Mouse (Mus musculus): ENCODE data around the gene Pnmal2.

Gene Pnmal2

DNA sequence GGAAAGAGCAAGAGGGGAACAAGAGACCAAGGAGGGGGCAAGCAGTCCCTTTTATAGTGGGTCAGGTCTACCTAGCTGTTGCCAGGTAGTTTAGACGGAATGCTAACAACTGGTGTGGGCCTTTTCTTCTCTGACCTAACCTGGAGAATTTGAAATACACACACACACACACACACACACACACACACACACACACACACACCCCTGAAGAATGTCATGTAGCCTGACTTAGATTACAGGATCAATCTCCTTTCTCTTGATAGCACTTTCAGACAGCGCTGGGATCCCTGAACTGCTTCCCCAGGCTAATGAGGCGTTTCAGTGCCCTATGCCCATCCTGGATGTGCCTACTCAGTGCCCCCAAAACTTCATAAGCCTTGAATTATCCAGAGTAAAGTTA, 34.1 kb downstream of the Pnmal2 start:
- in situ Hi-C loops (cut with MboI, MseI), result no loop called here

DNA sequence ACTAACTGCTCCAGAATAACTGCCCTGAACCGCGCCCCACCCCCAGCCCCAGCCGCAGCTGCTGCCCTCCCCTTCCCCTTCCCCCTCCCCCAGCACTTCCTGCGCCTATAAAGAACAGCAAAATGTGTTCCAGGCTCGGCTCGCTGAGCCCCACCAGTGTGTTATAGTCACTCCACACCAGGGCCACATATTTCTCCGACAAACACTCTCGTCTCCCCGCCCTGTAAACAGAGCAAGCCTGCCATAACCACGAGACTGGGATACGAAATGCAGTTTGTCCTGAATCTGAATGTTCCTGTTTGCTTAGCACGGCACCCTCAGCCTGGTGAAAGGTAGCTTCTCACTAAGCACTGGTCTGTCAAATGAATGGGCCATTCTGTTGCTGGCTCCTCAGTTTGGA, 35.9 kb downstream of the Pnmal2 start:
- in situ Hi-C loops (cut with MboI, MseI), result no loop called here

DNA sequence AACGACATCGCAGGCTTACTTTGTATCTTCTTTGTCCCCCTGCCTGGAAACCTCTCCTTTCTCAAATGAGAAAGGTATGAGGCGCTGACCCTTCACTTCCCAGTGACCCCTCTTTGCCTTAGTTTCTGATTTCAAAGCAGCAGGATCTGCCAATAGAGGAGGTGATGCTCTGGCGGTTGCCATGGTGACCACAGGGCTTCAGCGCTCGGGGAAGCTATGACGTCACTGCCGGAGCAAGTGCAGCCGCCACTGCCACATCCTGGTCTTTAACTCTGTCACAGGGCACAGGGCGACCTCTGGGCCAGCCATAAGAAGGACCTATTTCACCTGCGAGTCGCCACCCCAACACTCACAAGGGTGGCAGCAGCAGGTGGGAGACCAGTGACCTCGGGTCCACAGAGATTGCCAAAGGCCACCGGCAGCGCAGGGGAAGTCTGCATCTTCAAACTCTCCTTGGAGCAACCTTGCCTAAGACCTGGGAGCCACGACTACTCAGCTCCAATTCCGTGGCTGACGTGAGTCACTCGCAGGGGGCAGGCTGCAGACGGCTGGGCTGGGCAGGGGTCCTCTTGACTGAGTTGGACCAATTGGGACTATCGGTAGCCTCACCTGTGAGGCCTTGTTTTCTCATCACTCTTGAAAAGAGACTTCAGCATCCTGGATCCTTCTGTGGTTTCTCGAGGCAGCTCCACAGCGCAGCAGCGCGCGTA, 38.5 kb downstream of the Pnmal2 start, which contains the start of gene Gm42372:
Gene Gm42372 (plus strand): TSS at position 228 of the 710 bp plus-strand sequence.
- in situ Hi-C loops (cut with MboI, MseI), result no loop called here

DNA sequence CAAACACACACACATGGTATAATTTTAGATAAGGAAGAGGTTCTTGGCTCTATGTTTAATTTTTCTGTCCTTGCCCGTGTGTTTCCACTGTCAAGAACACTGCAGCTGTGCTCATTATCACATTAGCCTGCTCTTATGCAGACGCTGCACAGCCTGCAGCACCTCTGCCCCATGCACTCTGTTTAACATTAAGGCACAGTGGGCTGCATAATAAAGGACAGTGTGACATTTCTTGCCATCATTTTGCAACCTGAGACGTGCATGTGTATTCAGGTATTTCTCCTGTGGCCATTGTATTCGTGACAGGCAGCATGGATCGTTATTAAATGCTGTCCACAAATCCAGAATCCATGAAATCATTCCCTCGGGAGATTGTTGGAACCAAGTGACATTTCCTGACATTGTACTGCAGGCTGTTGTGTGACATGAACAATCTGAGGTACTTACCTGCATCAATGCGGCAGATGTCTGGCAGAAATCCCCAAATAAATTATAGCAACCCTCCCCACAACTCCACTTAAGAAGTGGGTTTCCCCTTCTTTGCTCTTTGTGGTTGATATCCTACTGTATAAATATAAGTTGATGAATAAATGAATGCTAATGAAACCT, 43.2 kb downstream of the Pnmal2 start:
- in situ Hi-C loops (cut with MboI, MseI), result no loop called here

DNA sequence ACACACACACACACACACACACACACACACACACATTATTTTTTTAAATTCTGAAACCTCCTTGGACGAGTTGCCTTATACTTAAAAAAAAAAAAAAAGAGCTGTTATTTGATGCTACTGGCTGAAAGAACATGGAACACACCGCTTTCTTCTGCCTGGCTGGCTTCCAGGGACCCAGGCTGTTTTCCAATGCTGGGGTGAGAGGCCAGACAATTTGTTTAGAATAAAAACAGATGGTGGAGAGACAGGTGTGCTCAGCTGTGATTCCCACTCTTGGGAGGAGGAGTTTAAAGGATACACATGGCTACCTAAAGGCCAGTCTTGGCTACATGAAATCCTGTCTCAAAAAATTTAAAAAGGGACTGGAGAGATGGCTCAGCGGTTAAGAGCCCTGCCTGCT, 43.9 kb downstream of the Pnmal2 start:
- in situ Hi-C loops (cut with MboI, MseI), result no loop called here

DNA sequence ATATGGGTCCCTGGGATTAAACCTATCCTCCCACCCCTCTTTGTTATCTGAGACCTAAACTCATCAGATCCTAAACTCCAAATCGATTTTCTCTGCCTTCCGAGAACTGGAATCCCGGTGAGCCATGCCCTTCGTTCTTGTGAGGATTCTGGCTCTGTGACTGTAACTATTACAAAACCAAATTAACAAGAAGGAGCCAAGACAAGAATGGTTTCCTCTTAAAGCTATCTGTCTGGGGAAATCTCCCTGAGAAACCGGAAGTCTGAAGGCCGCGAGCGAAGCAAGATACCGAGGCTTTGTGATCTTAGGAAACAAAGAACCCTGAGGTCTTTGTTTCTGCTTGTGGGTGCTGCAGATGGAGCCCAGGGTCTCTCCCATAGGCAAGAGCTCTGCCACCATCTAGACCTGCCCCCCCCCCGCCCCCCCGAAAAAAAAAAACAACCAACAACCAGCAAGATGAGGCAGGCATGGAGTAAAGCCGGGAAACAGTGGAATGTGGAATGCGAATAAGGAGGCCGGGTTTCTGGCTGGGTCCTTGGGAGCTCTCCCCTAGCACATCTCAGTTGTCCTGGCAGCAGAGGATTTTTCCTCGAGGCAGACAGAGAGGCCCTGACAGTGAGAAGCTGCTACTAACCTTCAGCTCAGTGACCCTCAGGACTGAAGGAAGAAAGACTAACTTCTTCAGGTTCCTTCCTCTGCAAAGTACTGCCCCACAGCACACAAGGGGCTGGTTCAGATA, 45.7 kb downstream of the Pnmal2 start:
- in situ Hi-C loops (cut with MboI, MseI), result no loop called here

DNA sequence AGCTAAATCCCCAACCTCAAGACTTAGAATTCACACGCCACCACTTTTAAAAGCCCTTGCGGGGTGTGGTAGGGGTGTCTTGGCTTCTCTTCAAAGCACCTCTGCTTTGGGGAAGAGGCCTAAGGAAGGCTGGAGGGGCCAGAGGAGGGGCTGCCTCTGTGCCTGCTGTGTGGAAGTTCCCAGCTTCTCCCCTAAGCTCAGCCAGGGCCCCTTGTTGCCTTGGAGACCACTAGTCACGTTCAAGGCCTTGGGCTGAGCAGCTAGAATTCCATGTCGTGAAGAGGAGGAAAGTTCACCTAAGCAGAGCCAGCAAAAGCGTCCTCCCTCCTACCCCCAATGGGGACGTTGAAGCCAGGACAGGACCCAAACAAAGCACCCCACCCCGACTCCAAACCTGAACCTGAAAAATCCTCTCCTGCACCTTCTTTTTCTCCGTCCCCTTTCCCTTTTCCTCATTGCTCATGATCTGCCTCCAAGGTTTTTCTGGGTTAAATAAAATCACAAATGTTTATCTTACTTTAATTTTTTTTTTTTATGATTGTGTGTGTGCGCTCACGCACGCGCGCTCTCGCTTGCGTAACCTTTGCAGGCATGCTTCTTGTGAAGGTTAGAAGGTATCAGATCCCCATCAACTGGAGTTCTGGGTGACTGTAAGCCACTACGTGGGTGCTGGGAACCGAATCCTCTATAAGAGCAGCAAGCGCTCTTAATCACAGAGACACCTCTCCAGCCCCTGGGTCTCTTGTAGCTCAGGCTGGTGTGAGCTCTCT, 47.4 kb downstream of the Pnmal2 start:
- in situ Hi-C loops (cut with MboI, MseI), result no loop called here

DNA sequence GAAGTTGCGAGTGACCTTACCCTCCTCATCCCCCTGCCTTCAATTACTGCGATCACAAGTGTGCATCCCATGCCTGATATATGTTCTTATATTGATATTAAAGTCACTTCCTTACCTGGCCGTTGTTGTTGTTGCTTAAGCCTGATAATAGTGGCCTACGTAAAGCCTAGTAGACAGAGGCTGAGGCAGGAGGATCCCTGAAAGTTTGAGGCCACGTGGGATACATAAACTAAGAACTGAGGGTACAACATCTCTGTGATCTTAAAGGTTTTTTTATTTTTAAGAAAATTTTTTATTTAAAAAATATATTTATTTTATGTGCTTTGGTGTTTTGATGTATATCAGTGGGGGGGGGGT, 47.9 kb downstream of the Pnmal2 start, which contains the start of gene Ccdc8:
Gene Ccdc8 (plus strand): TSS at position 258 of the 357 bp plus-strand sequence.
- in situ Hi-C loops (cut with MboI, MseI), result no loop called here

DNA sequence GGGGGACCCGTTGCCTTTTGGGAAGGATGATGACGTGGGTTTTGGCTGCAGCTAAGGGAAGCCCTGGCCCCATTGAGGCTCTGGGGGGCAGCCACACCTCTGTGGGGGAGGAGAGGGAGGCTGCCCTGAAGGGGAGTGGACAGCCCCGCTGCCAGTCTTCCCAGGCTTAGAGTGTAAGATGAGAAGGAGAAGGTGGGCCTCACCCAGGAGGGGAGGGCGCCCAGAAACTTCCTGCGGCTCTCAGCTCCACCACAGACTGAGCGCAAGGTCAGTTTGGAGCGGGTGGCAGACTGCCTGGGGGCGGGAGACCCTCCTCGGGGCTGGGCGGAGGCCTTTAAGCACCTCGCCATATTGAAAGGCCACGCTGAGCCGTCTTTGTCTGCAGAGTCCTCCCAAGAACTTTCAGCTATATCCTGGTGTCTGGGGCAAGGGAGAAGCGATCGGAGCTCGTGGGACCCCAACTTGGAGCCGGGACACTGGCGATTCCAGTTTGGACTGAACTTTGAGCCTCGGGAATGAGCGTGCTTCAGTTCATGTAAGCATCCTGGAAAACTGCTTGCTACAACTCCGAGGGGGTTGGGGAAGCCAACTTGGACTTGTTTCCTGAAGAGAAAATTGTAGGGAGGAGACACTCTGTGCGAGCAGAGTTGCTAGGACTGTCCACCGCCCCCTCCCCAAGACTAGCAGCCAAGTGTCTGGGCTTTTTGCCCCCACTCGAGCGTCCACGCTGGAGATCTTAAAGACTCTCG, 49.3 kb downstream of the Pnmal2 start:
- in situ Hi-C loops (cut with MboI, MseI), result no loop called here

DNA sequence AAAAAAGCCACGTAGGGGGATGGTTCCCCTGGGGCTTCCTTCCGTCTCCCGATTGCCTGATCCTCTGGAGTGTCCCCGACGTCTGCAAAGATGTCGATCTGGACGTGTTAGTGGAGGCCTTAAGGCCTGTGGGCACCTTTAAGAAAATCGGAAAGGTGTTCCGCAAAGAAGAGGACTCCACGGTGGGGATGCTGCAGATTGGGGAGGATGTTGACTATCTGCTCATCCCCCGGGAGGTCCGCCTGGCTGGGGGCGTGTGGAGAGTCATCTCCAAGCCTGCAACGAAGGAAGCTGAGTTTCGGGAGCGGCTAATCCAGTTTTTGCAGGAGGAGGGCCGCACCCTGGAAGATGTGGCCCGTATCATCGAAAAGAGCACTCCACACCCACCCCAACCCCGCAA, 49.9 kb downstream of the Pnmal2 start:
- in situ Hi-C loops (cut with MboI, MseI), result no loop called here

DNA sequence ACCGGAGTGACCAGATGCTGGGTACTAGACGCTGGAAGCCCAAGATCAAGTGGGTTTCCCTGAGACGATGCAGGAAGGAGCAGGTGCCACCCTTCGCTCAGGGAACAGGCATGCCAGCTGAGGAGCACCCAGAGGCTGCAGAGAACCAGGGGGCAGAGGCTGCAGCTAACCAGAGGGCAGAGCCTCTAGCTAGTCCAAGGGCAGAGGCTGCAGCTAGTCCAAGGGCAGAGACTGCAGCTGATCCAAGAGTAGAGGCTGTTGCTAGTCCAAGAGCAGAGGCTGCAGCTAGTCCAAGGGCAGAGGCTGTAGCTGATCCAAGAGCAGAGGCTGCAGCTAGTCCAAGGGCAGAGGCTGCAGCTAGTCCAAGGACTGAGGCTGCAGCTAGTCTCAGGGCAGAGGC, 50.9 kb downstream of the Pnmal2 start:
- in situ Hi-C loops (cut with MboI, MseI), result loop anchor here (5.0 kb wide), 1 partner anchor 43 kb away; no protein-coding TSS in a partner anchor
